Mouse (Mus musculus): Measurements from ENCODE around the gene Col4a6.

GRCm38 (mm10) chrX:141195036-141195435 lies 278.8 kb downstream of the Col4a6 start:
- TF ChIP-seq POLR2A (IDR thresholded peaks at IDR 0.05; ENCODE audit: control insufficient read depth, extremely low read depth, insufficient read depth, low read length, poor library complexity) (no peak), CTCF (IDR thresholded peaks at IDR 0.05; ENCODE audit: borderline replicate concordance, control insufficient read depth, extremely low read depth, insufficient read depth, low read length, poor library complexity) (no peak)
